Mouse (Mus musculus): ENCODE results near the gene B230219D22Rik.
A peak's percentile ranks its signal among the peaks of the same experiment; 100 is the strongest.

Gene B230219D22Rik

GRCm38 (mm10) chr13:55727120-55727838 is 34.4 kb downstream of the B230219D22Rik start, which contains the start of gene Pcbd2:
Gene Pcbd2 (plus strand): TSS chr13:55727368.
- peak; percentile 88 to 91 for DNase-seq

GRCm38 (mm10) chr13:55727839-55728238 is 34.9 kb downstream of the B230219D22Rik start:
- peak; percentile 76 to 78 for DNase-seq

GRCm38 (mm10) chr13:55730716-55731115 is 37.8 kb downstream of the B230219D22Rik start:
- DNase-seq, result no peak

- no peak for DNase-seq
Observed at GRCm38 (mm10) chr13:55732121-55732520, 39.2 kb downstream of the B230219D22Rik start.

GRCm38 (mm10) chr13:55733628-55734502 is 40.9 kb downstream of the B230219D22Rik start:
- no peak for DNase-seq

GRCm38 (mm10) chr13:55737885-55738284 is 45.0 kb downstream of the B230219D22Rik start:
- no peak for DNase-seq

DNA sequence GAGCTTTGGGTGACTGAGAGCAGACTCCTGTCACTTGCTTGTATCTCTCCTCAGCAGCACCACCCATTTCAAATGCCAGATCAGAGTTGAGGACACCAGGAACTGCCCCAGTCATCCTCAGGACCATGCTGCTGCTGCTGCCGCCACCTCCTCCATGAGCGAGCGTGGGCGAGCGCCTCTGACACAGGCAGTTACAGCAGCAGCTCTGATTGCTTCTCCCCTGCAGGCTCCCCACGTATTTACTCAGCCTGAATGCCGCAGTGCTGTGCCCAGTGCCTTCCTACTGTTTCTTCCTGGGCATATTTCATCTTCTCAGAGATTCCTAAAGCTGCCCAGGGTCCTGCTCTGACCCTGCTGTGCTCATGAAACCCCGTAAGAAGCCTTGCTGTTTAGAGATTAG is 49.4 kb downstream of the B230219D22Rik start:
- no peak for DNase-seq
